Mouse (Mus musculus) small intestine, adult 2 months (tissue): ENCODE data around the gene Armc3. TPM values are rescaled to one million over a fixed set of nuclear protein-coding genes. Genes with fewer than 3 reads are reported as not detected.

ENCODE experiments used
- H3K27ac ChIP-seq: fragments of 200-500 bp; 2 replicates; pipeline ENCODE4 v1.5.1; 2012; ENCODE audit warnings: low read depth, low read length, control low read depth, inconsistent platforms; ENCODE audit not compliant: insufficient read depth
- H3K27me3 ChIP-seq: fragments of 200-500 bp; 2 replicates; pipeline ENCODE4 v1.6.1; 2012; ENCODE audit warnings: mild to moderate bottlenecking, moderate library complexity, low read length, inconsistent platforms; ENCODE audit not compliant: control insufficient read depth, insufficient read depth
- H3K36me3 ChIP-seq: fragments of 200-500 bp; 2 replicates; pipeline ENCODE4 v1.6.1; 2012; ENCODE audit warnings: mild to moderate bottlenecking, low read length, control low read depth, inconsistent platforms; ENCODE audit not compliant: control insufficient read depth, insufficient read depth
- H3K4me1 ChIP-seq: fragments of 200-500 bp; 2 replicates; pipeline ENCODE4 v1.6.1; 2012; ENCODE audit warnings: low read length, inconsistent platforms, mixed read lengths; ENCODE audit not compliant: control insufficient read depth, insufficient read depth, insufficient read length
- H3K4me3 ChIP-seq: fragments of 200-500 bp; 2 replicates; pipeline ENCODE4 v1.5.1; 2012; ENCODE audit warnings: low read depth, mild to moderate bottlenecking, control low read depth, inconsistent platforms, low read length, moderate library complexity
- CTCF ChIP-seq: fragments of 200-500 bp; IDR thresholded peaks from 2 replicates; pipeline ENCODE4 v1.5.1; 2012; ENCODE audit warnings: low read depth, mild to moderate bottlenecking, control low read depth, inconsistent platforms, low read length, moderate library complexity, mixed read lengths; ENCODE audit not compliant: insufficient replicate concordance, insufficient read length; ENCODE audit errors: extremely low read depth
- POLR2A ChIP-seq: fragments of 200-500 bp; IDR thresholded peaks from 2 replicates; pipeline ENCODE4 v1.6.1; 2012; ENCODE audit warnings: low read depth, mild to moderate bottlenecking, control low read depth, inconsistent platforms, low read length, moderate library complexity
- WGBS: fragments of 180-500 bp; shearing (Covaris S2); methylation state at CpG from one replicate; pipeline ENCODE4 v1.1.7; 2018; 5-methylcytosine and 5-hydroxymethylcytosine counted together
- polyA plus RNA-seq: library from polyadenylated mRNA; depleted of rRNA; stranded (reverse); fragments of >200 nt; gene quantifications from 2 replicates; pipeline ENCODE4 v1.2.3, GENCODE M21; 2012

Armc3 gene
- polyA plus RNA-seq, 1 experiment, result not detected

DNA sequence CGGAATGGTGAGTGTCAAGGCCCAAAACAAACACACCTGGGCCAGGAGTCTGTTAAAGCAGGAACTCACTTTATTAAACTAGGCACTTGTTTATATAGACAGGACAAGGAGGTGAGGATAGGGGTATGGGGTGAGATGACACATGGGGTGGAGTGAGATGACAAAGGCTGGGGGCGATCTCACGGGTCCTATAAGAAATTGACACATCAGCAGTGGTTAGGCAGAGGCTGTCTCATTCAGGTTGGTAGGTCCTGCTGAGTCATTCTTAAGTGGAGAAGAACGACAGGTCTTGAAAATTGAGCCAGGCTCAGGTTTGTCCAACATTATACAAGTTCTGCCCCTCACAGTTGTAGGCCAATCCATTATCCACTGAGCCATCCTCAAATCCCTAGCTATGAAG is 128.7 kb downstream of the Armc3 start:
- Histone ChIP-seq H3K27me3 (no peaks in the 10 kb centered on the region), H3K27ac (no peak overlapping the region), H3K36me3 (no peaks in the 10 kb centered on the region), H3K4me1 (no peaks in the 10 kb centered on the region), H3K4me3 (no peak overlapping the region)
- 68% methylated on average over 4 of the region's 4 CpGs for WGBS
- TF ChIP-seq POLR2A (no peak), CTCF (no peak)

DNA sequence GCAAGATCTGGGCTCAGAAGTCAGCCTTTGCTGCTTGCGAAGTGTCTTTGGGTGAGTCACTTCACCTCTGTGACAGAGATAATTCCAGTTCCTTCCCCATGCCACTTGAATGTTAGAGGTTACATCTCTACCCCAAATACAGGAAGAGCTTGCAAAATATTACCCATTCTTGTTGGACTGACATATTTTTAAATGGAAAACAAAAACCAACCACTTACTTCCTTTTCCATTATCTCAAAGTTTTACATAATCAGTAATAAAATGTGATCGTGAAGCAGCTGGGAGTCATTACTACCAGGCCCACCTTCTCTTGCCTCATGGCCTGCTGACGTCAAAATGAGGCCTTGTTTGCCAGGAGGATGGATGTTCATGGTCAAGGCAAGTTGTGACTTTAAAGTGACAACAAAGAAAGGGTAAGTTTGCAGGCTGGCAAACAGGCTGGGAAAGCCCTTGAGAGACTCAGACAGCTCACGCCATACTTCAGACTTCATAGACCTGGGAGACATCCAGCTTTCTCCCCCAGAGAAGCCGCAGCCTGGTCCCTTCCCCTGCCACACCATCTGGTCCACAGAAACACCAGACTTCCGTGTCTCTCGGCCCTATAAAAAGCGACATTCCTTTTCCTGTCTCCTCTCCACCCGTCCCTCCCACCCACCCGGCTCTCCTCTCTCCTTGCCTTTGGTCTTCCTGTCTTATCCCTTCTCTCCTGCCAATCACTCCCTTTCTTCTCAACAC is 145.0 kb downstream of the Armc3 start:
- no peaks in the 10 kb centered on the region for H3K36me3 ChIP-seq
- no peaks in the 10 kb centered on the region for H3K27me3 ChIP-seq
- no peak overlapping the region for H3K27ac ChIP-seq
- H3K4me1 ChIP-seq, result no peaks in the 10 kb centered on the region
- 31% methylated on average over 10 of the region's 10 CpGs for WGBS
- H3K4me3 ChIP-seq, result no peak overlapping the region
- TF ChIP-seq CTCF (no peak), POLR2A (no peak)

DNA sequence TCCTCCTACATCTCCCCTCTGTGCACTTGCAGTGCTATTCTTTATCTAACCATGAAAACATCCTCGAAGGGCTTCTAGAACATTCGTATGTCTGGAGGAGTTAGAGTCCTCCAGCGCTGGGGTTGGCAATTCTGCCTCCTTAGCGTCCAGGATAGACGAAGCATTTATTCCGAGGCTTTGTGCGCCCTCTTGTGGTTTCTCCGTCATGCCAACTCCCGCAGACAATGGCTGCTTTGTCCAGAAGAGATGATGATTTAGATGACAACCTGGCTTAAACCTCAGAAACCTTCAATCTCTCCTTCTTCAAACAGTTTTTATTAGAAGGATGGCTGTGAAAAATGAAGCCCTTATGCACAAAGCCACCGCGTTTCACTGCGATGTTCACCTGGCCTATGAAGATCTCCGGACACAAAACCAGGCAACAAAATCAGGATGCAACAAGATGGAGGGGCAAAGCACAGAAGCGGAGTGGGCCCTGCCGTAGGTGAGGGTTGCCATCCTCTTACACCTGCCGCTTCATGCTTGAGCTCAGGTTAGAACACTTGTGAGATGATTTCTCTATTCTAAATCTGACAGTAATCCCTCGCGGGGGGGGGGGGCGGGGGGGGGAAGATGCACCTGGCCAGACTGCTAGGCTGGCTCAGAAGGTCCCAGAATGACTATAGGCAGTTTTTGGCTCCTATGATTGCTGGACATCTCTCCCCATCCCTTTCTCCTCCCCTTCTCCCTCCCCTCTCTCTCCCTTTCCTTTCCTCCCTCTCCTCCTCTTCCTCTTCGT is 145.7 kb downstream of the Armc3 start:
- Histone ChIP-seq H3K4me1 (no peaks in the 10 kb centered on the region), H3K36me3 (no peaks in the 10 kb centered on the region), H3K4me3 (no peak overlapping the region), H3K27me3 (no peaks in the 10 kb centered on the region), H3K27ac (no peak overlapping the region)
- 23% methylated on average over 20 of the region's 20 CpGs for WGBS
- no peak for TF ChIP-seq POLR2A
- peak; percentile 75; the same call in 1 of the 2 replicates for TF ChIP-seq CTCF

DNA sequence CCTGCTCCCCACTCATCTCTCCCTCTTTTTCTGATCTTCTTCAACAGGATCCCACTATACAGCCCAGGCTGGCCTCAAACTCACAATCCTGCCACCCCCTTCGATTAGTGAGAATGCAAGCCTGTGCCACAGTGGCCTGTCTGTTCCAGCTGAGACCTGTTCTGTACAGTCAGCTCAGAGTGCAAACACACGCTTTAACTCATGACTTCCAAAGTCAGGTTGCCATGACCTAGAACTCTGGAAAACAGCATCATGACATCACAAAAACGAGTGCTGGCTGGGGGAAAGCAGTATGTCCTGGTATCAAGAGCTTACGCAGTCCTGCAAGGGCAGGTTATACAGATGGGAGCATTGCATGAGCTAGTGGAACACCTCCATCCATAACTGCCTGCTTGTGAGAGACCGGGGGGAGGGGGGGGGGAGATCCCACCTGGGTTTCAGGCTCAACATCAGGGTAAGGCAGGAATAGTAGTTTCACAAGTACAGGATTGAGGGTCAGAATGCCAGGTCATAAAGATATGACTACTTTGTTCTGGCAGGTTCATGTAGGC is 146.4 kb downstream of the Armc3 start:
- H3K27ac ChIP-seq, result no peak overlapping the region
- H3K27me3 ChIP-seq, result no peaks in the 10 kb centered on the region
- H3K4me3 ChIP-seq, result no peak overlapping the region
- H3K36me3 ChIP-seq, result no peaks in the 10 kb centered on the region
- WGBS, result 73% methylated on average over 5 of the region's 5 CpGs
- TF ChIP-seq POLR2A, result no peak
- no peak for TF ChIP-seq CTCF
- no peaks in the 10 kb centered on the region for H3K4me1 ChIP-seq

DNA sequence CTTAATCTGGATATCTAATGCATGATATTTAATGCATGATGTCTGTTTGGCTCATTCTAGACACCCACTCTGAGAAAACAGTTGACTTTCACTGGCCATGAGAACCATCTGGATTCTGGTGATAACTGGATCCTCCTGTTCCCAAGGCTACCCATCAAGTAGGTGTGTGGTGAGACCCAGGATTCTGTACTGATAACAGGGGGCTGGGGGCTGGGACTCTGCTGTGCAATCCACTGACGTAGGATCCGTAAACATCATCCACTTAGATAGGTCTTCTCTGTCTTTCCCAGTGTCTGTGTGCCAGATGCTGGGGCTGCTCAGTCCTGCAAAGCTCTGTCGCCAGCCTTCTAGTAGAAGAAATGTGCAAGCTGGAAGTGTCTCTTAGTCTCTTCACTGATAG is 149.4 kb downstream of the Armc3 start:
- H3K27ac ChIP-seq, result no peak overlapping the region
- no peaks in the 10 kb centered on the region for H3K4me1 ChIP-seq
- WGBS, result 74% methylated on average over 3 of the region's 3 CpGs
- H3K36me3 ChIP-seq, result no peaks in the 10 kb centered on the region
- TF ChIP-seq CTCF, result no peak
- no peak overlapping the region for H3K4me3 ChIP-seq
- no peaks in the 10 kb centered on the region for H3K27me3 ChIP-seq

DNA sequence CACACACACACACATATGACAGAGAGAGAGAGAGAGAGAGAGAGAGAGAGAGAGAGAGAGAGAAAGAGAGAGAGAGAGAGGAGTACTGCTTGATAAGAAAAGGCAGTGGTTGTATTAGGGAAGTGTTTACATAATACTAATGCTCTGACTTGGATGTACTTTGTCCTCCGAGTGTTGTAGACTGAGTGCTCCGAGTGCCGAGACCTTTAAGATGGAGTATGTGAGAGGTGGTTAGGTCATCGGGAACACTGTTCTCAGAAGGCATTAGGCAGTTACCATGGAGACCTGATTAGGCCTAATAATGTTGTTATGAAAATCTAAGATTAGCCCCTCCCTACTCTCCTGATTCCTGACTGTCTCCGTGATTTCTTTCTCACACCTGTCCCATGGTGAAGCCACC is 151.1 kb downstream of the Armc3 start:
- TF ChIP-seq POLR2A, result no peak
- TF ChIP-seq CTCF, result no peak
- Histone ChIP-seq H3K27me3 (no peaks in the 10 kb centered on the region), H3K36me3 (no peaks in the 10 kb centered on the region), H3K4me3 (no peak overlapping the region), H3K27ac (no peak overlapping the region), H3K4me1 (no peaks in the 10 kb centered on the region)
- WGBS, result 35% methylated on average over 5 of the region's 5 CpGs

DNA sequence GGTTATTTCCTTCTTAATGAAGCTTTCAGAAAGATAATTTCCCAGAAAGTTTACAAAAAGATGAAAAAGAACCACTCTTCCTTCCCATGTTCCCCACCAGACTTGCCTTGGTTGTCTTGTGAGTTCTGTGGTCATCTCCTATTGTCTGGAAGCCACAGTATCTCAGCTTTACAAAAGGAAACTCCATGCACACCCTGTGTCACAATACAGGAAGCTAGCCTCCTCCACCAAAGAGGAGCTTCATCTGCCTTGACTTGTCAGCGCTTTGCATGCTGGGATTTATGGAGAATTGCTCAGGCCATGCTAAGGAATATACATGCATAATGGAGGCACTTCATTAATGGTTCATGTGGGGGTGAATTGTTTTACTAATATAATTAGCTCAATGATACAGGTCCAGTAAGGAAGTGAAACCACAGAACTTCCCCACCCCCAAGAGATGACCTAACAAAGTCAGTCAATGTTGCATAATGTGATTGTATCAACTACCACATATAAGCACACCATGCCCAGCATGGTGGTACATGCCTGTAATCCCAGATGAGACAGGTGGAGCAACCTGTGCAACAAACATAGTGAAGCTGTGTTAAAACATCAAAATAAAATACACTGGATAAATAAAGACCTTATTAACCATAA is 152.6 kb downstream of the Armc3 start:
- Histone ChIP-seq H3K27me3 (no peaks in the 10 kb centered on the region), H3K4me3 (no peak overlapping the region), H3K27ac (no peak overlapping the region), H3K36me3 (no peaks in the 10 kb centered on the region), H3K4me1 (no peaks in the 10 kb centered on the region)
- 89% methylated on average over 1 of the region's 1 CpGs for WGBS
- no peak for TF ChIP-seq POLR2A
- no peak for TF ChIP-seq CTCF
